Mouse (Mus musculus): ENCODE results near the gene Tmtc2.

DNA sequence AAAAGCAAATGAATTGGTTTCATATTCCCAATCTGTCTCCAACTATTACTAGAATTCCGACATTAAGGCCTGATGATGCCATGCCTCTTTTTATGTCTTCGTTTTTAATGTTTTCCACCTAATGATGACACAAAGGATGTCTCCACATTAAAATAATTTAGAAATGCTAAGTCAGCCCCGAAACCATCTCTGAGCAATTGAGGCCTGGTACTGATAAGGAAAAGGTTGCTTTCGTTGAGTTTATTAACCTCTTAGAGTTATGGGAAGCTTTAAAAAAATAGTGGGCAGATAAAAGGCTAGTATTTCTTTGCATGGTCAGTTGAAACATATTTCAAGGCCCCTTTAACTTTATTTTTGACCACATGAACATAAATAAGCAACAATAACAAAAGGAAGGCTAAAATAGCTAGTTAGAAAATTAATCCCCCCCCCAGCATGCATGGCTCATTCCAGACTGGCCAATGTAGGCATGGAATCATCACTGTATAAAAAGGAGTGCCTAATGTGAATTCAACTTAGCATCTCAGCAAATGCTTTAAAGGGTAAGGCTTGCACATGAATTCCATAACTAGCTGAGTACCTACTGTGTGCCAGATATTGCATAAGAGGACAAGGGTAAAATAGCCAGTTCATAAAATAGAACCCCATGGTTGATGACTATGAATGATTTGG, 168.3 kb downstream of the Tmtc2 start:
- no peak for TF ChIP-seq CTCF (IDR thresholded peaks at IDR 0.05; ENCODE audit: low read depth)
- TF ChIP-seq EP300 (IDR thresholded peaks at IDR 0.05; ENCODE audit: low read depth), result no peak
